Mouse (Mus musculus): Measurements from ENCODE around the gene Esyt1.

DNA sequence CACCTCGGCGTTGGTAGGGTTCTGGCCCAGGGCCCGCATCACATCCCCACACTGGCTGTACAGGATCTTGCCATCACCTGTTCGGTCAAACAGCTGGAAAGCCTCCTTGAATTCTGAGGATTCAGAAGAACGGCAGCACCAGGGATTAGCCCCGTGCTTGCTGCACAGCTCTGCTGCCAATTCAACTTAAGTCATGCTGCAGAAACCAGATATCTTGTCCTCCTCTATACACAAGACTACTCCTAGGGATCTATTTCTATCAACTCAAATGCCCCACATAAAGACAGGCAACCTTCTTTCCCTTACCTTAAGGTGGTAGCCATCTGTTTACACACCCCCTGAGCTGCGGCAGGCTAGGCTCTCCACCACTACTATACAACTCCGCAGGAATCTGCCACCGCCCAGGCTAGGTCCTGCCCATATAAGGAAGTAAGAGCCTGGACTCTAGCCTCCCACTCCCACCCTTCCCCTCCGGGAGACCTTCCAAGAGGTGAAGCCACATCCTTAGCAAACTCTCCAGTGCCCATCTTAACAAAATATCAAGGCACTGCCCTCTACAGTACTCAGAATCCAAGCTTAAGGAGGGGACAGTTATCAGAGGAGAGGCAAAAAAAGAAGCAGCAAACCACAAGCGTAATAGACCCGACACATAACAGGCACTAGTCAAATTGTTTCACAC lies 32.9 kb downstream of the Esyt1 start:
- TF ChIP-seq POLR2A (IDR thresholded peaks at IDR 0.05; ENCODE audit: insufficient read length, low read depth), result no peak
- TF ChIP-seq E2F4 (IDR thresholded peaks at IDR 0.05; ENCODE audit: insufficient read depth), result no peak
- peak; percentile 97 for TF ChIP-seq SRF (IDR thresholded peaks at IDR 0.05; ENCODE audit: control insufficient read depth, insufficient read length, low read depth)
- no peak for TF ChIP-seq REST (IDR thresholded peaks at IDR 0.05; ENCODE audit: insufficient read depth, insufficient read length)
- peak; percentile 64 for TF ChIP-seq POLR2AphosphoS2 (IDR thresholded peaks at IDR 0.05; ENCODE audit: insufficient read length, low read depth)
- no peak for TF ChIP-seq USF1 (IDR thresholded peaks at IDR 0.05; ENCODE audit: low read depth)
- no peak for TF ChIP-seq TCF12 (IDR thresholded peaks at IDR 0.05; ENCODE audit: insufficient read depth, poor library complexity, severe bottlenecking)
- no peak for TF ChIP-seq MAX (IDR thresholded peaks at IDR 0.05; ENCODE audit: low read depth)
- TF ChIP-seq MYOD1 (IDR thresholded peaks at IDR 0.05; ENCODE audit: control insufficient read depth in 1 of 3, insufficient read length in 2 of 3, low read depth in 2 of 3), result no peak
- no peak for TF ChIP-seq MYOG (IDR thresholded peaks at IDR 0.05; ENCODE audit: control insufficient read depth in 1 of 3, insufficient read depth in 1 of 3, insufficient read length in 2 of 3, low read depth in 2 of 3)
- no peak for TF ChIP-seq CEBPB (IDR thresholded peaks at IDR 0.05; ENCODE audit: insufficient read depth, poor library complexity, severe bottlenecking)
